16 mouse cellular contexts compared by ENCODE assay signal in the genomic region with DNA sequence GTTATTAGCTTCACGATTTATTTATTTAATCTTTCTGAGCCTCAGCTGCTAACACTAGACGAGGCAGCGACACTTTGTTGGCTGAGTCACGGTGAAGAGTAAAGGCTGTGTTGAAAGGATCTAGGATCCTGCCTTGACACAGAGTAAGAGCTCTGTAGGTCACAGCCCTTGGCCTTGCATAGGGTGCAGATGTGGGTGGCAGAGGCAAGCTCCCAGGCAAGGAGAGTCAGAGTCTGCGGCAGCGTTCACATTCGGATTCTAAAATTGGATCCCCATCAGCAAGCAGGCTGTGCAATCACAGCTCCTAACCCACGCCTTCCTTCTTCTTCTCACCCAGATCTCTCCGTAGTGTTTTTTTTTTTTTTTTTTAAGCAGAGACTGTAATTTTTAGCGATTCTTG.
DNase-seq lines count a peak whose midpoint lies in the region; ATAC-seq lines count a peak whose summit lies in the region.
"Had no signal": no experiment of that assay in that cellular context is flagged by ENCODE, and none has a peak within 500 bp of the region (broad histone marks: within the 10 kb centered on the region; RNA-seq: fewer than 3 reads in every experiment).

No protein-coding gene starts in this region.

- intact Hi-C loops in left cerebral cortex, postnatal 14 days (cut with DNase I): loop anchor here (10.0 kb wide), 1 partner anchor 135 kb away; no protein-coding TSS in a partner anchor

- no peak overlapping the region for H3K4me2 ChIP-seq in midbrain, embryonic 13.5 days (replicated peaks)
- H3K4me2 ChIP-seq: liver, embryonic 13.5 days; midbrain, embryonic 12.5 days; neural tube, embryonic 13.5 days had no signal

- no peaks in the 10 kb centered on the region for H3K36me3 ChIP-seq in midbrain, embryonic 13.5 days
- H3K36me3 ChIP-seq: G1E; liver, embryonic 13.5 days; midbrain, embryonic 12.5 days; neural tube, embryonic 13.5 days had no signal

- no peak overlapping the region for H3K4me3 ChIP-seq in midbrain, embryonic 13.5 days (replicated peaks)
- H3K4me3 ChIP-seq: liver, embryonic 13.5 days; midbrain, embryonic 12.5 days; neural tube, embryonic 13.5 days had no signal

- no peaks in the 10 kb centered on the region for H3K9me3 ChIP-seq in midbrain, embryonic 13.5 days
- H3K9me3 ChIP-seq: liver, embryonic 13.5 days; midbrain, embryonic 12.5 days; neural tube, embryonic 13.5 days had no signal

- H3K27me3 ChIP-seq in midbrain, embryonic 13.5 days: no peaks in the 10 kb centered on the region
- H3K27me3 ChIP-seq: liver, embryonic 13.5 days; midbrain, embryonic 12.5 days had no signal

- 91% methylated on average over 10 of the region's 10 CpGs for WGBS in midbrain, embryonic 13.5 days

- H3K4me1 ChIP-seq in midbrain, embryonic 13.5 days (replicated peaks): no peaks in the 10 kb centered on the region
- H3K4me1 ChIP-seq: liver, embryonic 13.5 days; midbrain, embryonic 12.5 days; neural tube, embryonic 13.5 days had no signal

- peak; percentile 86 for DNase-seq in heart, adult 11 months
- DNase-seq in heart, postnatal 4 days: no peak
- peak; percentile 40 for DNase-seq in adipocyte (ENCODE audit: low spot score)
- peak; percentile 59 for DNase-seq in layer of hippocampus, adult 11-12 months (ENCODE audit: low spot score)
- DNase-seq in left cerebral cortex, postnatal 14 days (ENCODE audit: low spot score in 2 of 2): peak; percentile 65 to 80
- no peak for DNase-seq in gastrocnemius, postnatal 4 days (ENCODE audit: low spot score in 2 of 2)
- DNase-seq in thymus, postnatal 4 days: no peak
- DNase-seq: cerebellum, postnatal 36 days; gastrocnemius, postnatal 25 days; kidney, postnatal 4 days; liver, embryonic 13.5 days had no signal

- no peak for ATAC-seq in midbrain, embryonic 13.5 days
- ATAC-seq: activated CD4-positive, CD25-positive, alpha-beta regulatory T cell, adult 4 months had no signal

- H3K27ac ChIP-seq in midbrain, embryonic 13.5 days: no peak overlapping the region
- H3K27ac ChIP-seq: liver, embryonic 13.5 days; midbrain, embryonic 12.5 days; neural tube, embryonic 13.5 days had no signal

- H3K9ac ChIP-seq in midbrain, embryonic 13.5 days (replicated peaks): no peak overlapping the region
- H3K9ac ChIP-seq: liver, embryonic 13.5 days; midbrain, embryonic 12.5 days; neural tube, embryonic 13.5 days had no signal

Comparison
In these comparisons a context has a peak if more than half of its experiments do, and no peak if none do; other contexts are left out.
1. DNase-seq: peak in heart, adult 11 months (single experiment), adipocyte (single experiment), layer of hippocampus, adult 11-12 months (single experiment) and left cerebral cortex, postnatal 14 days (2 of 2); none in heart, postnatal 4 days (single experiment), gastrocnemius, postnatal 4 days (0 of 2) and thymus, postnatal 4 days (single experiment).